Mouse (Mus musculus) limb, embryonic 14.5 days (tissue): ENCODE measurements around the gene Rpap3. TPM values are rescaled to one million over a fixed set of nuclear protein-coding genes. Genes with fewer than 3 reads are reported as not detected.
A peak's percentile ranks its signal among the peaks of the same experiment; 100 is the strongest.
"Not testable (repeated sequence)": the region's sequence is repeated elsewhere in the genome, so short reads cannot be mapped to it uniquely, and the experiment has no call there.

Experiments
- ATAC-seq: fragments of 200-750 bp; cut with Nextera tagmentation; 2 replicates; pipeline ENCODE4 v1.8.0; 2017; ENCODE audit warnings: low read depth, moderate number of reproducible peaks, moderate TSS enrichment; ENCODE audit not compliant: low FRiP score
- DNase-seq: peaks from one replicate; pipeline ENCODE4 v3.0.0-alpha.2; 2015; ENCODE audit warnings: low spot score
- H3K27ac ChIP-seq: fragments of 300-500 bp; sonication (generic); replicated peaks from 2 replicates; pipeline ENCODE4 v1.5.1; 2014; ENCODE audit warnings: low read depth, mild to moderate bottlenecking, low read length, moderate library complexity, mixed read lengths
- H3K27me3 ChIP-seq: fragments of 300-500 bp; sonication (generic); 2 replicates; pipeline ENCODE4 v1.6.1; 2014; ENCODE audit warnings: low read length, mixed read lengths; ENCODE audit not compliant: control insufficient read depth, insufficient read depth
- H3K36me3 ChIP-seq: fragments of 300-500 bp; sonication (generic); 2 replicates; pipeline ENCODE4 v1.6.1; 2014; ENCODE audit warnings: mild to moderate bottlenecking, low read length, moderate library complexity, mixed read lengths; ENCODE audit not compliant: control insufficient read depth, insufficient read depth
- H3K4me1 ChIP-seq: fragments of 300-500 bp; sonication (generic); 2 replicates; pipeline ENCODE4 v1.6.1; 2014; ENCODE audit warnings: antibody characterized with exemption, low read length, mixed read lengths; ENCODE audit not compliant: control insufficient read depth, insufficient read depth
- H3K4me2 ChIP-seq: fragments of 300-500 bp; sonication (generic); replicated peaks from 2 replicates; pipeline ENCODE4 v1.6.1; 2014; ENCODE audit warnings: low read depth, mild to moderate bottlenecking, low read length, moderate library complexity; ENCODE audit not compliant: severe bottlenecking
- H3K4me3 ChIP-seq: fragments of 300-500 bp; sonication (generic); replicated peaks from 2 replicates; pipeline ENCODE4 v1.5.1; 2014; ENCODE audit warnings: low read length
- H3K9ac ChIP-seq: fragments of 300-500 bp; sonication (generic); 2 replicates; pipeline ENCODE4 v1.6.1; 2014; ENCODE audit warnings: mild to moderate bottlenecking, low read depth, low read length, moderate library complexity; ENCODE audit not compliant: severe bottlenecking
- H3K9me3 ChIP-seq: fragments of 300-500 bp; sonication (generic); 2 replicates; pipeline ENCODE4 v1.6.1; 2016; ENCODE audit warnings: low read length; ENCODE audit not compliant: control insufficient read depth
- POLR2A ChIP-seq: fragments of 200-500 bp; IDR thresholded peaks from 2 replicates; pipeline ENCODE4 v1.8.0; 2012; ENCODE audit warnings: inconsistent platforms, mild to moderate bottlenecking, moderate library complexity, borderline replicate concordance; ENCODE audit not compliant: insufficient read depth, insufficient read length; ENCODE audit errors: extremely low read depth
- WGBS: fragments of 180-500 bp; shearing (Covaris S2); extraction: QIAGEN DNeasy Blood & Tissue Kit; methylation state at CpG from one replicate; pipeline ENCODE4 v1.1.7; 2014; 5-methylcytosine and 5-hydroxymethylcytosine counted together
- polyA plus RNA-seq, 2 experiments: library from polyadenylated mRNA; depleted of rRNA in 1 of 2; stranded (reverse) in 1 of 2; unstranded in 1 of 2; fragments of >200 nt; fragmentation: Nextera tagmentation in 1 of 2; extraction: Ambion mirVana in 1 of 2; gene quantifications; 2 replicates each; pipeline versions ENCODE4 v1.2.1 to v1.2.3; 2012 to 2014

The Rpap3 gene
- polyA plus RNA-seq, 2 experiments, result 22.7 to 31.1 TPM

DNA sequence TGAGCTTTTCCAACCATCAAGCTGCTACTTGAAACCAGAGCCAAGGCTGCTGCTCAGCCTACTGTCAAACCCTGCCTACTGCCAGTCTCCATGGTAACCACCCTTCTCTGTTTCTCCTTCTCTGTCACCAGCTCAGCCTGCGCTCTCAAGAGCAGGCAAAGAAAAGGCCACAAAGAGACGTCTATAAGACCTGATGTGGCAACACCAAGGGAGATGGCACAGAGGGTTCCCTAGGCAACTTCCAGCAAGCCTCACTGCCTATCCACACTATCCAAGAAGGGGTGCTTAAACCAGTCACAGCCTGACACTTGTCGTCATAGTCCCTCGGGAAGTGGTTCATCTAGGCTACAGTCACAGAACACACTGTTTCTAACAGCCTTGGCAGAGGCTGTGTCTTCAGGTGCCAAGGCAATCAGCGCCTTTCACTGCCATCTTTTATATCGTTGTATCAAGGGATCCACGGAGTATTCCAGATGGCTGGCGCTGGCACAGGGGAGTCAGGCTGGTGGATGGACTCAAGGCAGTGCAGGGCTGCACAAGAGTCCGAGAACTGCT lies 33.3 kb downstream of the Rpap3 start:
- Histone ChIP-seq H3K27me3 (no peaks in the 10 kb centered on the region), H3K9ac (no peak overlapping the region), H3K4me3 (no peak overlapping the region), H3K27ac (no peak overlapping the region), H3K4me2 (no peak overlapping the region), H3K4me1 (no peaks in the 10 kb centered on the region), H3K36me3 (peaks cover 39% of the 10 kb centered on the region), H3K9me3 (no peaks in the 10 kb centered on the region)
- WGBS, result 82% methylated on average over 9 of the region's 9 CpGs
- TF ChIP-seq POLR2A, result no peak
- no peak for ATAC-seq
- no peak for DNase-seq

GRCm38 (mm10) chr15:97670554-97670953 lies 35.1 kb downstream of the Rpap3 start:
- no peaks in the 10 kb centered on the region for H3K4me1 ChIP-seq
- TF ChIP-seq POLR2A, result no peak
- no peak overlapping the region for H3K4me3 ChIP-seq
- H3K36me3 ChIP-seq, result peaks cover 22% of the 10 kb centered on the region
- no peak overlapping the region for H3K4me2 ChIP-seq
- no peaks in the 10 kb centered on the region for H3K27me3 ChIP-seq
- DNase-seq (no peak), ATAC-seq (no peak)
- 81% methylated on average over 6 of the region's 6 CpGs for WGBS
- H3K27ac ChIP-seq, result no peak overlapping the region
- no peak overlapping the region for H3K9ac ChIP-seq
- no peaks in the 10 kb centered on the region for H3K9me3 ChIP-seq

DNA sequence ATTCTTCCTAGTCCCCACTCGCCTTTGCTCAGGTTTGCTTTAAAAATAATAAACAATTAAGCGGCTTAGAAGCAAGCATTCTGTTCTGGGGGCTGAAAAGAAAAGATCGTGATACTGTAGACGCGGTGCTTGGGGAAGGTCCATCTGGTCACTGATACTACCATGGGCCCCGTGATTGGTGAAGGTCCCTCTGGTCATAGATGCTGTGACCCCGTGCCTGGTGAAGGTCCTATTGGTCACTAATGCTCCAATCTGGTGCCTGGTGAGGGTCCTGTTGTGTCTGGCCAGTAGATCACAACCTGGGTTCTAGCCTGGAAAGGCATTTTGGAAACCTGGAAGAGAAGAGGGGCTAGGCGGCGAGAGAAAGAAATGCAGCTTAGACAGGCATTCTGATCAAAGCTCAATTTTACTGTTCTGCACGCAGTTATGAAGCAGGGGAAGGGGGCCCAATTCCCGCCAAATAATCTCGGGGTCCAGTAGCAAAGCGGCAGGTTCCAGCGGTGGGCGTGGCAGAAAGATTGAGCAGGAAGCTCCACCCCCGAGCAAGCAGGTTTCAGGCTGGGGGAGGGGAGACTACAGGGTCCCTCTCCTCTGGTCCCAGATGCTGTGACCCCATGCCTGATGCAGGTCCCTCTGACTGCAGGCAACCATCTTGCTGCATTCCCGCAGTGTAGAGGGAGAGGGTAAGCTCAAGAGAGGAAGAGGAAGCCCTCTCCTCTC lies 37.3 kb downstream of the Rpap3 start:
- not testable (repeated sequence) for DNase-seq, ATAC-seq, H3K36me3 ChIP-seq, H3K9ac ChIP-seq, H3K4me2 ChIP-seq, H3K4me1 ChIP-seq, H3K4me3 ChIP-seq, H3K27ac ChIP-seq, H3K27me3 ChIP-seq, H3K9me3 ChIP-seq
- 72% methylated on average over 17 of the region's 17 CpGs for WGBS

GRCm38 (mm10) chr15:97667437-97667836 lies 38.2 kb downstream of the Rpap3 start:
- Histone ChIP-seq H3K9me3 (no peaks in the 10 kb centered on the region), H3K36me3 (0 out of 2 replicates have a peak, but pooled peaks cover 2% of the 10 kb centered on the region), H3K4me1 (peaks cover 3% of the 10 kb centered on the region; the same call in 1 of the 2 replicates), H3K4me2 (no peak overlapping the region), H3K27me3 (no peaks in the 10 kb centered on the region), H3K9ac (no peak overlapping the region), H3K4me3 (no peak overlapping the region), H3K27ac (no peak overlapping the region)
- 33% methylated on average over 7 of the region's 7 CpGs for WGBS
- no peak for TF ChIP-seq POLR2A
- DNase-seq (peak; percentile 79), ATAC-seq (no peak)

DNA sequence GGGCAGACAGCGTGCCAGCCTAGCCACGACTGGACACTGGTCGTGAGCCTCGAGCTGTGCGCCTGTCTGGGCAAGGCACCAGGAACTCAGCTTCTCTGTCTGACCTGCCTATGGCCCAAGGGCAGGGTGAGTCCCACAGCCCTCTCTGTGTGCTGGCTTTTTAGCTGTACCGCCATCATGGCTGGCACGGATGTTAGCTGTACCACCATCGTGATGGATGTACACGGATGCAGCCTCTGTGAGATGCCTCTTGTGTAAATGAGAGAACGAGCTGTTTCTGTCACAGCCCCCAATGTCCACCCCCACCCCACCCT lies 39.2 kb downstream of the Rpap3 start:
- ATAC-seq, result no peak
- no peaks in the 10 kb centered on the region for H3K27me3 ChIP-seq
- no peak overlapping the region for H3K4me3 ChIP-seq
- no peak overlapping the region for H3K27ac ChIP-seq
- H3K4me2 ChIP-seq, result no peak overlapping the region
- WGBS, result 90% methylated on average over 10 of the region's 10 CpGs
- H3K36me3 ChIP-seq, result no peaks in the 10 kb centered on the region
- no peaks in the 10 kb centered on the region for H3K9me3 ChIP-seq
- H3K4me1 ChIP-seq, result peaks cover 3% of the 10 kb centered on the region; the same call in 1 of the 2 replicates
- no peak for TF ChIP-seq POLR2A
- DNase-seq, result no peak
- H3K9ac ChIP-seq, result no peak overlapping the region
